Mouse (Mus musculus) neural tube, embryonic 12.5 days (tissue): ENCODE measurements around the gene Mia2. TPM values are rescaled to one million over a fixed set of nuclear protein-coding genes. Genes with fewer than 3 reads are reported as not detected.

Source experiments
- ATAC-seq: fragments of 200-750 bp; cut with Nextera tagmentation; 2 replicates; pipeline ENCODE4 v1.8.0; 2017; ENCODE audit warnings: low read depth, mild to moderate bottlenecking, moderate TSS enrichment, moderate library complexity; ENCODE audit not compliant: low FRiP score
- H3K27ac ChIP-seq: fragments of 300-500 bp; sonication (generic); 2 replicates; pipeline ENCODE4 v1.5.1; 2016
- H3K27me3 ChIP-seq: fragments of 300-500 bp; sonication (generic); replicated peaks from 2 replicates; pipeline ENCODE4 v1.6.1; 2016; ENCODE audit warnings: mild to moderate bottlenecking
- H3K36me3 ChIP-seq: fragments of 300-500 bp; sonication (generic); 2 replicates; pipeline ENCODE4 v1.6.1; 2016; ENCODE audit warnings: mild to moderate bottlenecking
- H3K4me1 ChIP-seq: fragments of 300-500 bp; sonication (generic); 2 replicates; pipeline ENCODE4 v1.6.1; 2016
- H3K4me2 ChIP-seq: fragments of 300-500 bp; sonication (generic); replicated peaks from 2 replicates; pipeline ENCODE4 v1.6.1; 2016; ENCODE audit warnings: mild to moderate bottlenecking
- H3K4me3 ChIP-seq: fragments of 300-500 bp; sonication (generic); 2 replicates; pipeline ENCODE4 v1.5.1; 2016
- H3K9ac ChIP-seq: fragments of 300-500 bp; sonication (generic); 2 replicates; pipeline ENCODE4 v1.6.1; 2016; ENCODE audit warnings: mild to moderate bottlenecking
- H3K9me3 ChIP-seq: fragments of 300-500 bp; sonication (generic); 2 replicates; pipeline ENCODE4 v1.6.1; 2016; ENCODE audit warnings: mild to moderate bottlenecking
- WGBS: fragments of 180-500 bp; shearing (Covaris S2); methylation state at CpG from one replicate; pipeline ENCODE4 v1.1.7; 2016; 5-methylcytosine and 5-hydroxymethylcytosine counted together
- polyA plus RNA-seq: library from polyadenylated mRNA; unstranded; fragments of >200 nt; fragmentation: Nextera tagmentation; extraction: Ambion mirVana; gene quantifications from 2 replicates; pipeline ENCODE4 v1.2.1, GENCODE M21; 2016

The Mia2 gene
- polyA plus RNA-seq, 1 experiment from 2014 or later, result 53.8 TPM

DNA sequence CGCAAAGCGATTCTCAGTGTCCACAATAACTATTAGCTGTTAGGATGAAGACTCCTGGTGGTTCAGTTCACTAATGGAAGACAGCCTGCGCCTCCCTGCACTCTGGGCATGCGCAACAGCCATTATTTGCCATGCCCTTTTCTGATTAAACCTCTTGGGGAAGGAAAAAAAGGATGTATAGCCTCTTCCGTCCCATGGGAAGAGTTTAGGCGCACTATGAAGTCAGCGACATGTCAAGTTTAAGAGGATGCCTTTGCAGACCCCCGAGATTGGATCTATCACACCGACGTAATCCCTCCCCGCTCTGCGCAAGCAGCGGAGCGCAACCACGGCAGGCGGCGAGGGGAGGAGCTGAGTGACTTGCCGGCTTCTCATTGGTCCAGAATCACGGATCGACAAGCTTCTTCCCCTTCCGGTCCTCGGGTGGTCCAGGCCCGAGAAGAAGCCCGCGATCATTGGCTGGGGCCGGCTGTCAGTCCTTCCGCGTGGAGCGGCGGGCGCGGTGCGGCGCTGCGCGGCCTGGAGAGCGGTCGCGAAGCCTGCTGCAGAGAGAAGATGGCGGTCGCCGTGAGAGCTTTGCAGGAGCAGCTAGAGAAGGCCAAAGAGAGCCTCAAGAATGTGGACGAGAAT lies 29.0 kb upstream of the Mia2 start, which contains the start of gene Pnn:
Gene Pnn, plus strand, starts transcription at position 437 of the 630 bp plus-strand sequence.
- peak within 1 kb of the TSS; percentile 80 for H3K4me2 ChIP-seq
- peak within 1 kb of the TSS; percentile 98 for H3K9ac ChIP-seq
- H3K9me3 ChIP-seq, result no peaks in the 10 kb centered on the region
- H3K4me3 ChIP-seq, result peak within 1 kb of the TSS; percentile 99
- H3K27ac ChIP-seq, result peak within 1 kb of the TSS; percentile 65
- no peaks in the 10 kb centered on the region for H3K27me3 ChIP-seq
- under 1% methylated on average over 43 of the region's 43 CpGs for WGBS
- H3K36me3 ChIP-seq, result peaks cover 32% of the 10 kb centered on the region
- H3K4me1 ChIP-seq, result 0 out of 2 replicates have a peak, but pooled peaks cover 7% of the 10 kb centered on the region
- ATAC-seq, result peak; percentile 99

GRCm38 (mm10) chr12:59067095-59067494 lies 28.5 kb upstream of the Mia2 start:
- Histone ChIP-seq H3K9ac (peak overlapping the region; percentile 98), H3K4me2 (peak overlapping the region; percentile 80), H3K9me3 (no peaks in the 10 kb centered on the region), H3K27me3 (no peaks in the 10 kb centered on the region), H3K4me1 (0 out of 2 replicates have a peak, but pooled peaks cover 7% of the 10 kb centered on the region), H3K4me3 (peak overlapping the region; percentile 99), H3K36me3 (peaks cover 37% of the 10 kb centered on the region), H3K27ac (peak overlapping the region; percentile 57; the same call in 1 of the 2 replicates)
- WGBS, result under 1% methylated on average over 41 of the region's 41 CpGs
- ATAC-seq, result peak; percentile 60

GRCm38 (mm10) chr12:59068791-59069190 lies 26.8 kb upstream of the Mia2 start:
- H3K4me2 ChIP-seq, result no peak overlapping the region
- WGBS, result 97% methylated on average over 13 of the region's 13 CpGs
- peaks cover 43% of the 10 kb centered on the region for H3K36me3 ChIP-seq
- no peak overlapping the region for H3K27ac ChIP-seq
- no peaks in the 10 kb centered on the region for H3K27me3 ChIP-seq
- 0 out of 2 replicates have a peak, but pooled peaks cover 7% of the 10 kb centered on the region for H3K4me1 ChIP-seq
- no peaks in the 10 kb centered on the region for H3K9me3 ChIP-seq
- ATAC-seq, result no peak
- H3K9ac ChIP-seq, result no peak overlapping the region
- no peak overlapping the region for H3K4me3 ChIP-seq

DNA sequence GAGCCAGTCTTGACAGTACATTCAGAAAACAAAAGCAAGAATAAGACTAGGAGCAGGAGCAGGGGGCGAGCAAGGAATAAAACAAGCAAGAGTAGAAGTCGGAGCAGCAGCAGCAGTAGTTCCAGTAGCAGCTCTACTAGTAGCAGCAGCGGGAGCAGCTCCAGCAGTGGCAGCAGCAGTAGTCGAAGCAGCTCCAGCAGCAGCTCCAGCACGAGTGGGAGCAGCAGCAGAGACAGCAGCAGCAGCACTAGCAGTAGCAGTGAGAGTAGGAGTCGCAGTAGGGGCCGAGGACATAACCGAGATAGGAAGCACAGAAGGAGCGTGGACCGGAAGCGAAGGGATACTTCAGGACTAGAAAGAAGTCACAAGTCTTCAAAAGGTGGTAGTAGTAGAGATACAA lies 23.3 kb upstream of the Mia2 start:
- H3K36me3 ChIP-seq, result peaks cover 43% of the 10 kb centered on the region

DNA sequence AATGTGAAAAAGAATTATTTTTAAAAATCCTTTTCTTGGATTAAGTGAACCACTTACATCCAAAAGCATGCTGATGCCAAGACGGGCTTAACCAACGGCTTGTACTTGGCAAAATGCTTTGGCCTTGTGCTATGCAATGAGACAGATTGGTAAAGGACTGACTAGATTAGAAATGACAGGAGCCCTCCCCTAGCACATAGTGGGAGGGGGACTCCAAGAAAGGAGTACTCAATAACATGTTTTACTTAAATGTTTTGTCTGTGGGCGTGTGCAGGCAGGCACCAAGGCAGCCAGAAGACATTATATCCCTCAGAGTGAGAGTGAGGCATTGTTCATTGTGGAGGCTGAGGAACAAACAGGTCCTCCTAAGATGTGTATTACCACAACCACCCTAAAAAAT lies 21.5 kb upstream of the Mia2 start:
- peaks cover 34% of the 10 kb centered on the region for H3K36me3 ChIP-seq
- 92% methylated on average over 3 of the region's 3 CpGs for WGBS
- no peak for ATAC-seq
- no peaks in the 10 kb centered on the region for H3K9me3 ChIP-seq
- no peak overlapping the region for H3K9ac ChIP-seq
- no peak overlapping the region for H3K4me2 ChIP-seq
- no peak overlapping the region for H3K27ac ChIP-seq
- H3K4me3 ChIP-seq, result no peak overlapping the region
- no peaks in the 10 kb centered on the region for H3K27me3 ChIP-seq
- no peaks in the 10 kb centered on the region for H3K4me1 ChIP-seq

More for the DNA sequence above, 23.3 kb upstream of the Mia2 start:
- no peak overlapping the region for H3K9ac ChIP-seq
- H3K27ac ChIP-seq, result no peak overlapping the region
- no peak for ATAC-seq
- 90% methylated on average over 11 of the region's 11 CpGs for WGBS
- no peak overlapping the region for H3K4me3 ChIP-seq
- no peak overlapping the region for H3K4me2 ChIP-seq
- H3K27me3 ChIP-seq, result no peaks in the 10 kb centered on the region
- H3K4me1 ChIP-seq, result 0 out of 2 replicates have a peak, but pooled peaks cover 7% of the 10 kb centered on the region
- no peaks in the 10 kb centered on the region for H3K9me3 ChIP-seq

- H3K36me3 ChIP-seq, result peaks cover 8% of the 10 kb centered on the region
These were observed 18.6 kb upstream of the Mia2 start for GRCm38 (mm10) chr12:59076996-59077395.

DNA sequence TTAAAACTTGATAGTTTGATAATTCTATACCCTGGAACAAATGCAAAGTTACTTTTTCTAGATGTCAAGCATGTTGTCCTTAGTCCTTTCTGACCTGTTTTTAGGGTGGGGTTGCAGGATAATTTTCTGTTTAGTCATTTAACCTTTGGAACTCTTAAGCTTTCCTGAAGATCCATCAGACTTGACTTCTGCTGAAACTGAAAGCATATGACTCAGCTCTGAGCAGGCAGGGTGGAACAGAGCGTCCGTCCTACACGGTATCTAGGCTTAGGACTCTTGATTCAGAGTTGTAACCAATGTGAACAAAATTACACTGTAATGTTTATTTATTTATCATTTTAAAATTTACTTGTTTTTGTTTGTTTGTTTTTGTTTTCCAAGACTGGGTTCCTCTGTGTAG lies 17.7 kb upstream of the Mia2 start:
- 96% methylated on average over 3 of the region's 3 CpGs for WGBS
- Histone ChIP-seq H3K9ac (no peak overlapping the region), H3K9me3 (no peaks in the 10 kb centered on the region), H3K4me2 (no peak overlapping the region), H3K27me3 (no peaks in the 10 kb centered on the region), H3K27ac (no peak overlapping the region), H3K4me1 (no peaks in the 10 kb centered on the region), H3K36me3 (no peaks in the 10 kb centered on the region; the same call in 1 of the 2 replicates), H3K4me3 (no peak overlapping the region)
- ATAC-seq, result no peak

More at GRCm38 (mm10) chr12:59076996-59077395, 18.6 kb upstream of the Mia2 start:
- no peak overlapping the region for H3K27ac ChIP-seq
- H3K4me1 ChIP-seq, result no peaks in the 10 kb centered on the region
- ATAC-seq, result no peak
- no peak overlapping the region for H3K9ac ChIP-seq
- WGBS, result 93% methylated on average over 3 of the region's 3 CpGs
- H3K4me2 ChIP-seq, result no peak overlapping the region
- no peaks in the 10 kb centered on the region for H3K9me3 ChIP-seq
- no peaks in the 10 kb centered on the region for H3K27me3 ChIP-seq
- H3K4me3 ChIP-seq, result no peak overlapping the region

GRCm38 (mm10) chr12:59080461-59080860 lies 15.1 kb upstream of the Mia2 start:
- Histone ChIP-seq H3K27ac (no peak overlapping the region), H3K36me3 (no peaks in the 10 kb centered on the region), H3K9me3 (no peaks in the 10 kb centered on the region), H3K4me1 (no peaks in the 10 kb centered on the region), H3K4me3 (no peak overlapping the region), H3K4me2 (no peak overlapping the region), H3K9ac (no peak overlapping the region), H3K27me3 (no peaks in the 10 kb centered on the region)
- 88% methylated on average over 4 of the region's 4 CpGs for WGBS
- no peak for ATAC-seq

DNA sequence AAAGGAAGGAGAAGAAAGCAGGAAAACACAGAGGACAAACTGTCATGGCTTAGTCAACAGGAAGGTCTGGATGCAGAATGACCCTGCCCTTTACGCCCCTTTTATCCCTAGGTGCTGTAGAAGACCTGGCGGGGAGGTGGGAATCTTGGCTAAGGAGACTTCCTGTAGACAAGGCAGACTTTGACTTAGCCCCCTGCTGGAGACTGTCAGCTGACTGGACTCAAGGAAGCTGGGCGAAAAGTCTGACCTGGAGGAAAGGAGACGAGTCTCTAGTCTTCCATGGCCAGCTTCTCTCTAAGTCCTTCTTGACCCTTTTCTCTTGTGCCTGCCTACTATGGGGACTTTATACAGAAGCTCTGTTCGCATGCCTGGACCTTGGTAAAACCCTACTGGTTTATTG lies 11.2 kb upstream of the Mia2 start:
- Histone ChIP-seq H3K4me3 (no peak overlapping the region), H3K9me3 (no peaks in the 10 kb centered on the region)

DNA sequence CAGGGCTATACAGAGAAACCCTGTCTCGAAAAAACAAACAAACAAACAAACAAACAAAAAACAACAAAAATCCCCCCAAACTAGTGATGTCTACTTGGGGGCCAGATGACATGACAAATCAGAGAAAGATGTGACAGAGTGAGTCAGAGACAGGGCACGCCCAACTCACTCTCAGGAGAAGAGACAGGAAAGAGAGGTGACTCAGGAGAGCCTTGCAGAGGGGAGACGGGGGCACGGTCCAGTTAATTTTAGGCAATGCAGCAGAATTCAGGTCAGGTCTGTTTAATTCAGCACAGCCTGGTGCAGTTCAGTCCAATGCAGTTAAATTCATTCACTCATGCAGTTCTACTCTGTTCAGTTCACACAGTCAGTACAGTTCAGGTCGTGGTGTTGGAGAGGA lies 9.4 kb upstream of the Mia2 start:
- no peak overlapping the region for H3K4me3 ChIP-seq
- H3K9me3 ChIP-seq, result no peaks in the 10 kb centered on the region
- ATAC-seq, result no peak
- no peaks in the 10 kb centered on the region for H3K36me3 ChIP-seq
- H3K4me2 ChIP-seq, result no peak overlapping the region
- H3K27ac ChIP-seq, result no peak overlapping the region
- H3K27me3 ChIP-seq, result no peaks in the 10 kb centered on the region
- H3K9ac ChIP-seq, result no peak overlapping the region
- no peaks in the 10 kb centered on the region for H3K4me1 ChIP-seq
- 86% methylated on average over 5 of the region's 5 CpGs for WGBS

More for the DNA sequence above, 11.2 kb upstream of the Mia2 start:
- no peak for ATAC-seq
- Histone ChIP-seq H3K27ac (no peak overlapping the region), H3K4me2 (no peak overlapping the region), H3K4me1 (no peaks in the 10 kb centered on the region), H3K36me3 (no peaks in the 10 kb centered on the region), H3K27me3 (no peaks in the 10 kb centered on the region), H3K9ac (no peak overlapping the region)
- WGBS, result 76% methylated on average over 5 of the region's 5 CpGs

- no peak overlapping the region for H3K4me3 ChIP-seq
- no peaks in the 10 kb centered on the region for H3K9me3 ChIP-seq
- no peak overlapping the region for H3K27ac ChIP-seq
- ATAC-seq, result no peak
- H3K27me3 ChIP-seq, result no peaks in the 10 kb centered on the region
- no peak overlapping the region for H3K9ac ChIP-seq
- no peaks in the 10 kb centered on the region for H3K36me3 ChIP-seq
- WGBS, result 79% methylated on average over 2 of the region's 2 CpGs
- no peak overlapping the region for H3K4me2 ChIP-seq
- no peaks in the 10 kb centered on the region for H3K4me1 ChIP-seq
These were observed 2.1 kb upstream of the Mia2 start for GRCm38 (mm10) chr12:59093543-59093942.

- no peak overlapping the region for H3K4me3 ChIP-seq
- no peak for ATAC-seq
- H3K9me3 ChIP-seq, result no peaks in the 10 kb centered on the region
- H3K4me2 ChIP-seq, result no peak overlapping the region
- no peaks in the 10 kb centered on the region for H3K4me1 ChIP-seq
- 77% methylated on average over 5 of the region's 5 CpGs for WGBS
- no peak overlapping the region for H3K9ac ChIP-seq
- H3K36me3 ChIP-seq, result no peaks in the 10 kb centered on the region
- H3K27ac ChIP-seq, result no peak overlapping the region
- H3K27me3 ChIP-seq, result no peaks in the 10 kb centered on the region
These were observed 9.2 kb downstream of the Mia2 start for GRCm38 (mm10) chr12:59104771-59105170.

DNA sequence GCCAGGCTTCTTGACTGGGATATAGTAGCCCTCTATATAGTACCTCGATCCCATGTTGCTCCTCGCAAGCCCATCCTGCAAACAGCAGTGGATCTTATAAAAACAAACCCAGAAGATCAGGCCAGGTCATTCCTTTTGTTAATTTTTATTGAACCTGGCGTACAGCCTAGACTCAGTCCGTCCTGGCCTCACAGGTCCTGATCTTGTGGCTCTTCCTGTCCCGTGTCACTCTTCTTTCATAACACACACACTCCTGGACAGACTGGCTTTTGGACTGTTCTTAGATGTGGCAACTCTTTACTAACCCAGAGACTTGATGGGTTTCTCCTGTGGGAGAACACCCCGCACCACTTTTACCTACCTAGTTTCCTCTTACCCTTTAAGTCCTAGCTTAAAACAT lies 10.3 kb downstream of the Mia2 start:
- 90% methylated on average over 6 of the region's 6 CpGs for WGBS
- Histone ChIP-seq H3K4me2 (no peak overlapping the region), H3K36me3 (no peaks in the 10 kb centered on the region), H3K9ac (no peak overlapping the region), H3K4me1 (no peaks in the 10 kb centered on the region), H3K4me3 (no peak overlapping the region), H3K27ac (no peak overlapping the region), H3K27me3 (no peaks in the 10 kb centered on the region), H3K9me3 (no peaks in the 10 kb centered on the region)
- ATAC-seq, result no peak
